ENCODE assay signal across 8 mouse cellular contexts in the genomic region with DNA sequence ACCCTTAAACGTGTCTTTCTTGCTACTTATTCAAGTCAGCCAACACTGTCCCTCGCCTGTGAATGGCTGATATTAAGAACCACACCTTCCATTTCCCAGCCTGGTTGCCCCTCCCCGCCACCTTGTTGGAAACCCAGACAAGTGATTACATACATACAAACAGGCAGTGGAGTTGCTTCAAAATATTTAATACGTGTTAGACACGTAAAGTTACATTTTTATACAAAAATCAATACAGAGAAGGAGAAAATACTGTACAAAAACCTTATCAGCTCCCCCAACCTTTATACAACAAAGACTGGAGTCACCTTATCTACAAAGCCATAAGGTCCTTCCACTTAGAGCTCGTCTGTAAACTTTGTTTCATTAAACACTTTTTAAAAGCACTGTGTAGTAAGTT. TPM values are rescaled to one million over a fixed set of nuclear protein-coding genes. Genes with fewer than 3 reads are reported as not detected.
DNase-seq lines count a peak whose midpoint lies in the region; ATAC-seq and TF ChIP-seq lines count a peak whose summit lies in the region.

No protein-coding gene starts in this region.

- peaks cover 17% of the 10 kb centered on the region for H3K4me1 ChIP-seq in liver, embryonic 11.5 days (replicated peaks; ENCODE audit: control insufficient read depth, insufficient read depth, low read length)
- H3K4me1 ChIP-seq in spleen, adult 2 months (ENCODE audit: control insufficient read depth, insufficient read depth, insufficient read length), result peaks cover 14% of the 10 kb centered on the region; the same call in 1 of the 2 replicates

- ATAC-seq in erythroid progenitor cell, adult 5-6 weeks (replicated peaks; ENCODE audit: low FRiP score, poor library complexity, severe bottlenecking), result peak; percentile 75
- peak; percentile 56 for ATAC-seq in liver, embryonic 11.5 days (replicated peaks; ENCODE audit: low FRiP score)
- ATAC-seq in frontal cortex, adult (ENCODE audit: low TSS enrichment), result no peak

- intact Hi-C loops in left cerebral cortex, postnatal 25 days (cut with DNase I), result loop anchor here (5.0 kb wide), 1 partner anchor 185 kb away; no protein-coding TSS in a partner anchor

- DNase-seq in retina, embryonic 14.5 days (ENCODE audit: low spot score), result peak; percentile 23
- no peak for DNase-seq in retina, postnatal 1 day
- DNase-seq in liver, embryonic 11.5 days (ENCODE audit: low spot score), result no peak
- no peak for DNase-seq in spleen, adult 2 months (ENCODE audit: low read depth in 1 of 2, low spot score in 2 of 2)
- no peak for DNase-seq in left cerebral cortex, postnatal 25 days (ENCODE audit: low spot score in 2 of 2)
- DNase-seq in gastrocnemius, postnatal 4 days (ENCODE audit: low spot score in 2 of 2), result no peak

- H3K9ac ChIP-seq in liver, embryonic 11.5 days (ENCODE audit: low read depth, low read length), result peak overlapping the region; percentile 98

- no peaks in the 10 kb centered on the region for H3K27me3 ChIP-seq in liver, embryonic 11.5 days (replicated peaks; ENCODE audit: control insufficient read depth, insufficient read depth, low read length)
- H3K27me3 ChIP-seq in spleen, adult 2 months (ENCODE audit: control insufficient read depth, insufficient read depth, low read length), result no peaks in the 10 kb centered on the region

- no peaks in the 10 kb centered on the region for H3K36me3 ChIP-seq in liver, embryonic 11.5 days (ENCODE audit: control insufficient read depth, insufficient read depth, low read length)
- peaks cover 2% of the 10 kb centered on the region for H3K36me3 ChIP-seq in spleen, adult 2 months (ENCODE audit: control insufficient read depth, insufficient read depth, low read length)

- TF ChIP-seq CTCF in spleen, adult 2 months (IDR thresholded peaks at IDR 0.05; ENCODE audit: extremely low read depth, insufficient read depth, insufficient read length, insufficient replicate concordance), result no peak

- peak overlapping the region; percentile 90 for H3K27ac ChIP-seq in liver, embryonic 11.5 days (ENCODE audit: low read depth, low read length)
- H3K27ac ChIP-seq in spleen, adult 2 months (ENCODE audit: insufficient read depth, low read length), result peak overlapping the region; percentile 98; the same call in 1 of the 2 replicates

- TF ChIP-seq POLR2A in spleen, adult 2 months (IDR thresholded peaks at IDR 0.05; ENCODE audit: low read depth, low read length), result no peak

- H3K4me2 ChIP-seq in liver, embryonic 11.5 days, result peak overlapping the region; percentile 87

- WGBS in liver, embryonic 11.5 days, result 15% methylated on average over 6 of the region's 6 CpGs
- 23% methylated on average over 6 of the region's 6 CpGs for WGBS in spleen, adult 2 months

- H3K4me3 ChIP-seq in liver, embryonic 11.5 days (ENCODE audit: low read depth, low read length), result peak overlapping the region; percentile 100
- H3K4me3 ChIP-seq in spleen, adult 2 months (ENCODE audit: extremely low read depth, insufficient read depth, insufficient read length), result peak overlapping the region; percentile 96

- no peaks in the 10 kb centered on the region for H3K9me3 ChIP-seq in liver, embryonic 11.5 days (ENCODE audit: control insufficient read depth, low read length)

RNA-seq across cellular contexts. Expression of a gene that starts 2.1 kb away (rescaled TPM):
- total RNA-seq in erythroid progenitor cell, adult 5-6 weeks (2015; ENCODE audit: low replicate concordance), result 13.7 and 15.9 TPM in 2 replicates
- total RNA-seq in erythroid progenitor cell, adult 5-6 weeks (2017; ENCODE audit: low replicate concordance), result 11.3 and 13.9 TPM in 2 replicates
- polyA plus RNA-seq in liver, embryonic 11.5 days (2014; fragmentation: Nextera tagmentation; extraction: Ambion mirVana), result 6.7 and 7.3 TPM in 2 replicates
- polyA plus RNA-seq in spleen, adult 2 months (2012; rRNA removed), result 47.7 and 82.0 TPM in 2 replicates
- 10 to 100 TPM; 45.6 to 62.4 TPM for total RNA-seq in left cerebral cortex, postnatal 25 days (2021)
- total RNA-seq in gastrocnemius, postnatal 4 days (2021), result 10 to 100 TPM; 10.4 to 12.5 TPM

RNA-seq across cellular contexts. Expression of a gene that starts 49.3 kb away (rescaled TPM):
- 2.1 TPM in 1 of 2 replicates, not detected in the other for total RNA-seq in erythroid progenitor cell, adult 5-6 weeks (2015; ENCODE audit: low replicate concordance)
- total RNA-seq in erythroid progenitor cell, adult 5-6 weeks (2017; ENCODE audit: low replicate concordance), result 1.1 and 2.4 TPM in 2 replicates
- polyA plus RNA-seq in liver, embryonic 11.5 days (2014; fragmentation: Nextera tagmentation; extraction: Ambion mirVana), result 0.81 and 1.2 TPM in 2 replicates
- 1.7 and 2.2 TPM in 2 replicates for polyA plus RNA-seq in spleen, adult 2 months (2012; rRNA removed)
- total RNA-seq in left cerebral cortex, postnatal 25 days (2021), result 1 to 10 TPM; 2.2 to 2.5 TPM
- total RNA-seq in gastrocnemius, postnatal 4 days (2021), result 1 to 10 TPM; 9.6 to 9.9 TPM
